Mouse (Mus musculus) embryonic stem cell, embryonic (primary cell): ENCODE data around the gene Gpr143.

ENCODE experiments used
- CTCF ChIA-PET, 4 experiments: fragments of 300-600 bp in 2 of 4; fragments of 350-600 bp in 2 of 4; sonication (Branson Sonifier 250); formaldehyde crosslinking; loops; one replicate each; lab custom pipeline; 2022; ENCODE audit warnings: inconsistent platforms in 2 of 4; lab: Charles Lee
- POLR2A ChIA-PET, 4 experiments: fragments of 300-600 bp in 2 of 4; fragments of 350-600 bp in 2 of 4; sonication (Branson Sonifier 250); formaldehyde crosslinking; loops; one replicate each; lab custom pipeline; 2022; ENCODE audit warnings: antibody characterized with exemption in 4 of 4, inconsistent platforms in 1 of 4; lab: Charles Lee

Gene Gpr143

DNA sequence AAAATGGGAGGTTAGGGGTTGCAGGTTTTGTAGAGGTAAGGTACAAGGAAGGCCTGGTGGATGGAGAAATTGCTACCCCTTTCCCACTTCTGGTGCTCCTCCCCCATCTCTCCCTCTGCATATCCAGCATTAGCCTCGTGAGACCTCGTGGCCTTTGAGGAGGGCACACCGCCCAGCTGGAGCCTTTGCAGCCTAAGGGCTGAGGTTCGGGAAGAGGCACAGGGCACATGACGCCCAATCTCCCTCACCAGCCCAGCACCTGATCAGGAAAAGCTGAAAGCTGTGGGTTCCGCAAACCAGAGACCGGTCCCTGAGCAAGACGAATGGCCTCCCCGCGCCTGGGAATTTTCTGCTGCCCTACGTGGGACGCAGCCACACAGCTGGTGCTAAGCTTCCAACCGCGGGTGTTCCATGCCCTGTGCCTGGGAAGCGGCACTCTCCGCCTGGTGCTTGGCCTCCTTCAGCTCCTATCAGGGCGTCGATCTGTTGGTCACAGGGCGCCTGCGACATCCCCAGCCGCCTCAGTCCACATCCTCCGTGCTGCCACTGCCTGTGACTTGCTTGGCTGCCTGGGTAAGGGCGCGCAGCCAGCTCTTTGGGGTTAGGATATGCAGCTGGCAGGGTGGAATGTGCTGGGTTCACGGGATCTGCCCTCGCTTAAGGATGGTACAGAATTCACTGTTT lies at the start of gene Gpr143:
Gpr143 (plus strand) TSS at position 202 of the 684 bp plus-strand sequence.
- POLR2A ChIA-PET: interaction anchor here in 3 of 4 experiments (0.6 to 11.9 kb wide), 36 partner anchors 9 to 1765 kb away, joined by 3 to 216 read pairs (median 5); partner anchors contain the start of genes Shroom2 (in 3 of the 3) and Tspyl2 (in 2 of the 3)
- CTCF ChIA-PET: interaction anchor here in 1 of 4 experiments (1.3 kb wide), 1 partner anchor 20 kb away, joined by 4 read pairs; no protein-coding TSS in a partner anchor

DNA sequence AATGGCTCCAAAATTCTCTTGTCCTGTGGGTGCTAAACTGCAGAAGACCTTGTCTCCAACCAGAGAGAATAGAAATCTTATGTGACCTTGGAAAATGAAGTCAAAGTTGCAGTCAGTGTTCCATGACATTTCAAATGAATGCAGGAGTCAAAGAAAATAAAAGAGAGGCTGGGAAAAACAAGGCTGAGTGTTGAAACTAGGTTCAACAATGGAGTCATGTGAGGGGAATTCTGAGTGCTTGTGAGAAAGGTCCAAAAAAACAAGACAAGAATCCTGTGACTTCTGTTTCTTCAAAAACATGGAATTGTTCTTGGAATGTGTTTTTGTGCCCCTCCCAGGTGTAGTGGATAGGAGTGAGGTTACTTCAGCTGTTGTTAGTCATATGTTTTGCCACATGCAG lies 46.4 kb upstream of the Gpr143 start:
- CTCF ChIA-PET: no interaction called here
- POLR2A ChIA-PET: interaction anchor here in 2 of 4 experiments (0.7 to 3.7 kb wide), 8 partner anchors 34 to 409 kb away, joined by 3 to 22 read pairs (median 4); partner anchors contain the start of gene Gpr143 (in 2 of the 2)

DNA sequence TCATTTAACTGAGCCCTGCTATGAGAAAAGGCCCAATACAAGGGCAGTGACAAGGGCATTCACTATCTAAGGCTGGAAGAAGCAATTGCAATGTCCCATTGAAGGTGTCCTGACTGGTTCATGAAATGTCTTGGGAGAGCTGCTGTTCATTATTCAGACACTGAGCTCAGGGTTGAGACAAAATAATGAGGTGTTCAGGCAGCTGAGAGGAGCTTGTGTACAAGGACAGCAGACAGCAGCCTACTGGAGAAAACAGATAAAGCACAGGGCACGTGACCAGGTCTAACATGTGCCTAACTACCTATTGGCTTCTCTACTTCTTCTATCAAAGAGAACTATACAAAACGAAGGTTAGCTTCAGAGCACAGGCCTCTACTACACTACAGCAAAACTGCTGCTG lies 43.5 kb upstream of the Gpr143 start:
- CTCF ChIA-PET: no interaction called here

DNA sequence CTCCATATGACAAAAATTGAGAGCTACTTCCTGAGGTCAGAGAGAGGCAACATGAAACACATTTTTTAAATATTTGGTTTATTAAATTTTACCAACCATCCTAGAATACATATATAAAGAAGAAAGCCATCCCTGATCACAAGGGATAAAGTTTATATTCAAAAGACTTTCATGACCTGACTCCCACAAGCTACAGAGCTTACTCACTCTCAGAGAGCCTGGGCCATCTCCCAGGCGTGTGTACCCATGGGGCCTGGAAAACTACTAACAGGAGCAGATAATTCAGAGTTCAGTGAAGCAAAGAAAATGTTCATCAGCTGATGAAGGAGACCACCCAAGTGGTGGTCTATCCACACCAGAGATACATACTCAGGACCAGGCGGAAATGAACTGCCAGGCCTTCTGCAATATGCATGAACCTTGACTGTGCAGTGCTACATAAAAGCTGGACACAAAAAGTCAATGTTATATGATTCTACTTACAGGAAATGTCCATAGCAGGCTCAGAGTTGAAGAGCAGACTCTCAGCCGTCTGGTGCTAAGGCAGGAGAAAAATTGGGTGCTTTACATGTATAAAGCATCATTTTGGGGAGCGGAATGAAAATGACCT lies 42.9 kb upstream of the Gpr143 start:
- POLR2A ChIA-PET: interaction anchor here in 3 of 4 experiments (0.7 to 3.7 kb wide), 15 partner anchors 10 to 80 kb away, joined by 3 to 31 read pairs (median 6); partner anchors contain the start of genes Gpr143 (in 3 of the 3) and Shroom2 (in 2 of the 3)

More for the DNA sequence above, 43.5 kb upstream of the Gpr143 start:
- POLR2A ChIA-PET: interaction anchor here in 3 of 4 experiments (0.6 to 3.7 kb wide), 23 partner anchors 8 to 402 kb away, joined by 3 to 31 read pairs (median 4); partner anchors contain the start of genes Gpr143 (in 3 of the 3) and Shroom2 (in 2 of the 3)

DNA sequence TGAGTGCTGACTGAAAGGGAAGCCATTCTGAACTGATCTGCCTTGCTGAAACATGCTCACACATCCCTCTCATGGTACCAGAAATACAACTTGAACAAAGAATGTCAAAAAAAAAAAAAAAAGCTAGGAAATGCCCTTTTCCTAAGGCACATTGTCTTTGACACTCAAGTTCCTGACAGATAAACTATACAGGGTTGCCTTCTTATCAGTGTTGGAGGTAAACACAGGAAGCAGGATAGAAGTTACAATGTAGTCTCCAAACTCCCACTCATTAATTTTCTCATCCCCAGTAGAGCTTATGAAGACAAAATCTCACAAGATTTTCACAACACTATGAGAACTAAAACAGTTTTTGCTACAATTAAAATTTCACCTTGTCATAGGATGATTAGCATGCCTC lies 38.1 kb upstream of the Gpr143 start:
- ChIA-PET POLR2A (interaction anchor here in 2 of 4 experiments (1.0 to 1.2 kb wide), 2 partner anchors 24 to 55 kb away, joined by 3 read pairs; no protein-coding TSS in a partner anchor), CTCF (no interaction called here)

More for the DNA sequence above, 42.9 kb upstream of the Gpr143 start:
- CTCF ChIA-PET: no interaction called here

DNA sequence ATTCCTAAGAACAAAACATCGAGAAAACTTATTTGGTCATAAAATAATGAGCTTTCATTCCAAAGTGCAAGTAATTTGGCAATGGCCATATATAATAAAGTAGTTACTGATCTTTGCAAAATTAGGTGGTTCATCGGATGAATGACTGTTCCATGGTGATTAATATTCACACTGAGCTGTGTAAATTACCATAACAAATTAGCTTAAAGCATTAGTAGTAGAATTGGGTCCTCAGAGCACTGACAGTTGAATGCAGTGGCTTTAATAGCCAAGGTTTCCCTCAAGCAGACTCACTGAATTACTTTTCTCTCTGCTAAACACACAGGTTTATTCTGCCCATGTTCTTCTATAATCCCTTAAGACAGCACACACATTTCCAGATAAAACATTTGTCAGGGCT lies 35.8 kb upstream of the Gpr143 start:
- ChIA-PET POLR2A (interaction anchor here in 2 of 4 experiments (0.6 to 1.9 kb wide), 5 partner anchors 8 to 33 kb away, joined by 3 to 4 read pairs (median 3); no protein-coding TSS in a partner anchor), CTCF (interaction anchor here in 1 of 4 experiments (0.5 kb wide), 1 partner anchor 16 kb away, joined by 4 read pairs; no protein-coding TSS in a partner anchor)

DNA sequence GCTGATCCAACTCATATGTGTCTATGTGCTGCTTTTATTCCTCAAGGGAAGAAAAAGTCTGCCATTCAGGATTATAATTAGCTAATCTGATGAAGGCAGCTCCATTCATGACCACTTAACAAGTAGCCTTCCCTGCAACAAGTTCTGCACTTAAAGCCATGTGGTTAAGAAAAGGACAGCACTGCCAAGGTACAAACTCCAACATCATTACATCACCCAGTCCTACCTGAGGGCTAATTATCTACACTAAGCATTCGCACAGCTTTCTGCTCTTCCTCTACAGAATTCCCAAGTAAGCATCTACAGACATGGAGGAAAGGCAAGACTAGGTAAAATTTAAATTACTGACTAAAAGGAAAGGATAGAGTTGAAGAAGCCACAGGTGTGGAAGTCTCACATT lies 25.9 kb upstream of the Gpr143 start:
- POLR2A ChIA-PET: no interaction called here
- CTCF ChIA-PET: no interaction called here

DNA sequence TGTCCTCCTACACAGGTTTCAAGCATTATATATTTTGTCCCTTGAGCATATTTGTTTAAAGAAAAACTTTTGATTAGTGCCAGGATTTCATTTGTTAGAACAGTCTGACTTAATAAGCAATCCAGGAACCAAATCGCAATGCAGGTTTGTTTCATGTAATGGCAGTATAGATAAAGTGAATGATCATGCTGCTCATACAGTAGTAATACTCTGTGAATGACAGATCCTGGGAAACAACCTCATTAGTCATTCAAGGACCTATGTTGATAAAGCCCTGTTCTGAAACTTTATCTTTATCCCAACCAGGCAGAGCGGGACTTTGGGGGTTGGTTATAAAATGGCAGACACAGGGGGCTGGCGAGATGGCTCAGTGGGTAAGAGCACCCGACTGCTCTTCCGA lies 25.4 kb upstream of the Gpr143 start:
- CTCF ChIA-PET: no interaction called here
- POLR2A ChIA-PET: no interaction called here

DNA sequence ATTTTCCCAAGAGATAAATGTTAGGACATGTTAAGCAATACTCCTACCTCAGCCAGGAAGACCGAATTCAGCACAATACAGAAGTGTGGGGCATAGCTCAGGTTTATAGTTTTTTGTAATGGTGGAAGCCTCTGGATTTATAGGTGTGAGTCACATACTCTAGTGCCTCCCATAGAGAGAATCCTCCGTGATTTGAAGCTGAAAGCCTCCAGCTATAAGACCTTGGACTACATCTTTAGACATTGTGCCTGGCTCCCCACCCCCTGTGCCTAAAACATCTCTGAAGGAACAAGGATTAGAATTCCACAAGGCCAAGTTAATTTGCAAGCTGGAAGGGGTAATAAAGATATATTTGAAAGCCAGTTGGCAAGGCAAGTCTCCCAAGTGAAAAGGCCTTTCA lies 19.3 kb upstream of the Gpr143 start:
- ChIA-PET CTCF (interaction anchor here in 1 of 4 experiments (1.2 kb wide), 1 partner anchor 20 kb away, joined by 4 read pairs; the partner anchor contains the start of gene Gpr143), POLR2A (interaction anchor here in 2 of 4 experiments (0.6 to 11.0 kb wide), 11 partner anchors 12 to 447 kb away, joined by 3 to 216 read pairs (median 3); partner anchors contain the start of gene Gpr143 (in 1 of the 2))

DNA sequence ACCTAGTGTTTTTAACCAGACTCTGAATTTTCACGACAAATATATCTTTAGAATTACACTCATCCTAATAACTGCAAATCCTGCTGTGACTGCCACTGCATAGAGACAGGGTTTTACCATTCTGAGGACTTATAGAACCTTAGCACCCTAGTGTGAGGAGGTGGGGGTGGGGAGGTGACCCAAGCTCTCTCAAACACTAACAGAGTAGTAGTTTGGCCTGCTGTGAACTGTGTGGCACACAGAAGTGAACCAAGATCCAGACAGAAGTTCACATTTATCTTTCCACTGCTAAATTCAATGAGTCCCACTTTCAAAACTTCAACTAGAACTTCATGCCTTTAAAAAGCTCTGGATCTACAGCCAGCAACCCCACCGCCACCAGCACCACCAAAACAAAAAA lies 18.9 kb upstream of the Gpr143 start:
- POLR2A ChIA-PET: interaction anchor here in 2 of 4 experiments (0.6 to 11.0 kb wide), 12 partner anchors 13 to 447 kb away, joined by 3 to 216 read pairs (median 6); partner anchors contain the start of gene Gpr143 (in 2 of the 2)
- CTCF ChIA-PET: interaction anchor here in 1 of 4 experiments (1.2 kb wide), 1 partner anchor 19 kb away, joined by 4 read pairs; the partner anchor contains the start of gene Gpr143

DNA sequence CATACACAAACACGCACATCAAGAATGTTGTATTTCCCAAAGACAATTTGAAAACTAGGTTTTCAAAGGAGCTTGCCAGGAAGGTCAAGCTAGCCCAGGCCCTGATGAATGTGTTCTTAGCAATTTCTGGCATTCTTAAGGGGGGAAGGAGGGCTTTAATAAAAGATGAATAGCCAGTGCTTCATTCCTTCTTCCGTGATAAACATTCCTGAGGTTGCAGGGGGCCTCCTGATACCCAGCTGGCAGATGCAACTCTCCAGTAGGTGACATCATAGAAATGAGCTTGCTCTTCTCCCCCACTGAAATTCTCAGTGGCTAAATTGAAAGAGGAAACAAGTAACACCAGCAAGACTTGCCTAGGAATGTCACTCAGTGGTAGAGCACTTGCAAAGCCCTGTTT lies 17.6 kb upstream of the Gpr143 start:
- POLR2A ChIA-PET: interaction anchor here in 2 of 4 experiments (0.6 to 11.0 kb wide), 15 partner anchors 15 to 945 kb away, joined by 3 to 216 read pairs (median 5); partner anchors contain the start of gene Gpr143 (in 2 of the 2)

DNA sequence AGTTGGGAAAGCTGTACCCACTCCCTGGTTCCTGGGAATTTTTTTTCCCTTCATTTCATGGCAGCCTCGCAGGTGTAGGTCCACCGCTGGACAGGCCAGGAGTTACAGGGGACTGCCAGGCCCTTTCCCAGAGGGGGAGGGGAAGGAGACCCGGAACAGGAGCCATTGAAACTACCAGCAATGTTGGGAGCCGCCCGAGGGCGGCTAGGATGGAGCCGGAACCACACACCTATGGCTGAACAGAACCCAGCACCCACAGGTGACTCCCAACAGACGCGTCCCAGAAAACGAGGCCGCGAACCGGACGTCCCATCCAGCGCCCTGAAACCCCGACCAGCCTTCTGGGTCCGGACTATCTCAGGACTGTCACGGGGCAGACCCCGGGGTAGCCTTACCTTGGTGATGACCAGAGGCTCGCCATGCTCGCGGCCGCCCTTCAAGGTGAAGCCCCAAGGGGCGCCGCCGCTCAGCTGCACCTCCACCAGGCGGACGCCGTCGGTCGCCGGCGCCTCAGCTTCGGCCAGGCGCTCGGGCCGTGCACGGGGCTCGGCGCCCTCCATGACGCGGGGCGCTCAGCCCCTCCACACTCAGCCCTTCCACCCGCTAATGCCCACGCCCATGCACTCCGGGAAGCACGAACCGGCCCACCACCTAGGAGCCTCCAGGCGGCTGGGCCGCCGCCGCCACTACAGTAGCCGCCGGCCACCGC lies 12.7 kb upstream of the Gpr143 start, which contains the start of gene Shroom2:
Shroom2 (minus strand) TSS at position 575 of the 709 bp plus-strand sequence.
- CTCF ChIA-PET: interaction anchor here in 1 of 4 experiments (0.7 kb wide), 1 partner anchor 1809 kb away, joined by 3 read pairs; no protein-coding TSS in a partner anchor
- POLR2A ChIA-PET: interaction anchor here in 3 of 4 experiments (0.6 to 11.0 kb wide), 20 partner anchors 8 to 1249 kb away, joined by 3 to 216 read pairs (median 6); partner anchors contain the start of genes Gpr143 (in 3 of the 3) and Phf8 (in 1 of the 3)

More for the DNA sequence above, 17.6 kb upstream of the Gpr143 start:
- CTCF ChIA-PET: no interaction called here

DNA sequence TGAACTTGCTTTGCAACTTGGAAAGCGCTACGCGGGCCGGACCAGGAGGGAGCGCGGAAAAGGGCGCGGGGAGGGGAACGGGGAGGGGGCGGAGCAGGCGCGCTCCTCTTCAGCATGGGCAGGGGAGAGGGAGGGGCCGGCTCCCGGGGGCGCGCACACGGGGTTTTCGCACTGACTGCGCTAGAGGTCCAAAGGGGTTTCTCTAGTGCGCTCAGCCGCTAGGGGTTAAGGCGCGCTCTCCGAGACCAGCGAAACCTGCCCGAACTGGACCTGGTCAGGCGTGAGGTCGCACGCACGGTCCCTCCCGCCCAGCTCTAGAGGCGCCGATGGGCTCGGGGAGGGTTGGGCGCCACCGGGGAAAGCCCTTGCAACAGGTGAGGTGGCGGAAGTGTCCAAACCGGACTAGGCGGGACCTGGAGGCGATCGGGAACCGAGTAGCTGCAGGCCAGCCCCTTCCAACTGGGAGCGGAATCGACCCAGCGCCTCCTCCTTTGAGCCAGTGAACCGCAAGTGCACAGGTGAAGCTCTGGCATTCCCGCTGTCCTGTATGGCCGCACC lies 12.0 kb upstream of the Gpr143 start:
- POLR2A ChIA-PET: interaction anchor here in 3 of 4 experiments (0.5 to 11.0 kb wide), 23 partner anchors 9 to 1249 kb away, joined by 3 to 216 read pairs (median 4); partner anchors contain the start of genes Gpr143 (in 3 of the 3), Mageh1 (in 1 of the 3) and Phf8 (in 1 of the 3)
- CTCF ChIA-PET: no interaction called here

DNA sequence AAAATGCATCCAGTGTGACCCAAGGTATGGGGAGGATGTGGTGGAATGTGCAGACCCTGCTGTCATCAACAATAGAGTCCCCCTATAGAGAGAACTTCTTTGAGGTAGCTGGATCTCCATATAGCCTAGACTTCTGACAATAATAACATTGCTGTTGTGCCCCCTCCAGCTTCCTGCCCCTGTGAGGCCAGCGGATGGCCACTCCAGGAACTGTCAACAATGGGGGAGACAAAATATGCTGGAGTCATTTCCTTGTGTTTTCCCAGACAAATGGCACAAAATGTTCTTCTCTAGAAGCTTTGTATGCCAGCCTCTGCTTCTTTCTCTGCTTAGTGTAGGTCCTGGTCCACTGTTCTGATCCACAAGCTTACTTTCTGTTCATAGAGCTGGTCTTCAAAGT lies 6.4 kb downstream of the Gpr143 start:
- CTCF ChIA-PET: no interaction called here

DNA sequence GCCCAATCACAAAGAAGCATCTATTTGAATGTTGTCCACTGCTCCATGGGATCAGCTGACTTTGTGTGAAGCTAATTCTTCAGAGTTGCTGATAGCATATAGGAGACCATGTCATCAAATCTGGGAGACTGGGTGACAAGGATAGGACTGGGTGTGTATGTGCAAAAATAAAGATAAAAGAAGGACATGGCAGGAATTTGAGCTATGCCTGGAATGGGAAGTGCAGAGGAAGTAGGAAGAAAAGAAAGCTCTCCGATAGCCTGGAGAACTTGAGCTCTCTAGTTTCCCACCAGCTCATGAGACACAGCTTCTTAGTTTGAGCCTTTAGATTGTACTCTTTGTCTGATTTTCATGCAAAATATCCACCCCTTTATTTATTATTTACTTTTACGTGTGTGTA lies 6.9 kb downstream of the Gpr143 start:
- CTCF ChIA-PET: no interaction called here

More for the DNA sequence above, 6.4 kb downstream of the Gpr143 start:
- POLR2A ChIA-PET: interaction anchor here in 2 of 4 experiments (0.6 to 5.0 kb wide), 20 partner anchors 8 to 572 kb away, joined by 3 to 26 read pairs (median 6); partner anchors contain the start of genes Shroom2 (in 2 of the 2) and Gpr143 (in 1 of the 2)

DNA sequence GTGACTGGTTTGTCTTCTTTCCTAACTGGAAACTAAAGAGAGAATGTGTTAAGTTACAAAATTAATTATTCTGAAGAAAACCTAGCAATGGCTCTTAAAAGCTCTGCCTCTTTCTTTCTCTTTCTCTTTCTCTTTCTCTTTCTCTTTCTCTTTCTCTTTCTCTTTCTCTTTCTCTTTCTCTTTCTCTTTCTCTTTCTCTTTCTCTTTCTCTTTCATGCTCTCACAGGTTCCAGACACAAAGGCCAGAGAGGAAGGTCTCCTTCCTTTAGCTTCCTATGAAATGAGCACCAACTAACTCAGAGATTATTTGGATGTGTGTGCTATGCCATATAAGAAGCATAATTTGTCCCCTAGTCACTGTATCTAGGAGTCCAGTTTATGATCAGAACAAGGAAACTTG lies 23.6 kb downstream of the Gpr143 start:
- ChIA-PET POLR2A (no interaction called here), CTCF (no interaction called here)

More for the DNA sequence above, 6.9 kb downstream of the Gpr143 start:
- POLR2A ChIA-PET: interaction anchor here in 3 of 4 experiments (0.6 to 5.0 kb wide), 22 partner anchors 8 to 571 kb away, joined by 3 to 26 read pairs (median 6); partner anchors contain the start of genes Shroom2 (in 2 of the 3) and Gpr143 (in 1 of the 3)

DNA sequence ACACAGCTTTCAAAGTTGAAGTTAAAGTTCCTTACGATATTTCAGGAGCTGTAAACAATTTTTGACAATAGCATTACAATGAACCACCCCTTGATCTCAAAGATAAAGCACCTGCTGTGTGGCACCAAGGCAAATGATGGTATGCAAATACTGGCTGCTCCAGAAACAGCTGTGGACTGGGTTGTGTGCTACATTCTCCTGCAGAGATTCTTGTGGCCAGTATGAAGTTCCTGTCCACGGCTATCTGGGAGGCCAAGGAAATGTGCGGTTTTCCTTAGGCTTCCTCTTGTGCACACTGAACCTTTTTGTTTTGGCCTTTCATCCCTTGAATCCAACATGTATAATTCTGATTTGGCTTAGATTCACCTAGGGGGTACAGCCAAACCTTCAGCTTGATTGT lies 31.6 kb downstream of the Gpr143 start:
- CTCF ChIA-PET: no interaction called here
- POLR2A ChIA-PET: interaction anchor here in 1 of 4 experiments (1.1 kb wide), 1 partner anchor 26 kb away, joined by 3 read pairs; no protein-coding TSS in a partner anchor
